Mouse (Mus musculus): Measurements from ENCODE around the gene Trcg1. TPM values are rescaled to one million over a fixed set of nuclear protein-coding genes. Genes with fewer than 3 reads are reported as not detected.

The Trcg1 gene
- total RNA-seq, 2 experiments from 2014 or later: not detected

GRCm38 (mm10) chr9:57287183-57287582 lies 50.8 kb downstream of the Trcg1 start:
- intact Hi-C loops (cut with DNase I): no loop called here
- no peak for DNase-seq

- no peak for DNase-seq
- intact Hi-C loops (cut with DNase I): no loop called here
Measured at GRCm38 (mm10) chr9:57294905-57295304, 58.5 kb downstream of the Trcg1 start.

GRCm38 (mm10) chr9:57295666-57296065 lies 59.3 kb downstream of the Trcg1 start:
- DNase-seq: no peak
- intact Hi-C loops (cut with DNase I): loop anchor here (1.0 kb wide), 1 partner anchor 16 kb away; no protein-coding TSS in a partner anchor

- no peak for DNase-seq
- intact Hi-C loops (cut with DNase I): loop anchor here (1.0 kb wide), 1 partner anchor 17 kb away; no protein-coding TSS in a partner anchor
Measured at GRCm38 (mm10) chr9:57296277-57296676, 59.9 kb downstream of the Trcg1 start.

GRCm38 (mm10) chr9:57297938-57298337 lies 61.6 kb downstream of the Trcg1 start:
- intact Hi-C loops (cut with DNase I): no loop called here
- no peak for DNase-seq

Other genes with a start within 250 kb of the Trcg1 start
- 1 to 10 TPM; 3.1 to 4.2 TPM for gene Ptpn9, start 241.6 kb upstream of the Trcg1 start, total RNA-seq (2021)
- gene Sin3a, start 164.5 kb upstream of the Trcg1 start, total RNA-seq (2021): 10 to 100 TPM; 14.3 to 21.3 TPM
- gene Man2c1, start 105.9 kb upstream of the Trcg1 start, total RNA-seq (2021): 10 to 100 TPM; 24.9 to 38.3 TPM
- gene Neil1, start 88.3 kb upstream of the Trcg1 start, total RNA-seq (2021): 1 to 10 TPM; 4.9 to 6.9 TPM
- 10 to 100 TPM; 26.4 to 32.4 TPM for gene Commd4, start 78.2 kb upstream of the Trcg1 start, total RNA-seq (2021)
- gene 1700017B05Rik, start 26.1 kb downstream of the Trcg1 start, total RNA-seq (2021): 1 to 10 TPM; 3.8 to 4.2 TPM
- 1 to 10 TPM; 7.1 to 7.7 TPM for gene Ppcdc, start 203.6 kb downstream of the Trcg1 start, total RNA-seq (2021)
- gene Scamp5, start 231.5 kb downstream of the Trcg1 start, total RNA-seq (2021): under 1 TPM; 0.66 to 0.74 TPM